Mouse (Mus musculus) left cerebral cortex, postnatal 14 days (tissue): ENCODE data around the gene Abcf2. TPM values are rescaled to one million over a fixed set of nuclear protein-coding genes. Genes with fewer than 3 reads are reported as not detected.

ENCODE experiments used
- DNase-seq, 2 experiments: peaks; one replicate each; pipeline ENCODE4 v3.0.0; 2021 to 2022; ENCODE audit warnings: low spot score in 2 of 2, mixed read lengths in 1 of 2
- intact Hi-C: fragments of 180-260 bp; cut with DNase I; formaldehyde crosslinking; loops from one replicate; pipeline ENCODE4 v1.15.1; 2025
- total RNA-seq, 2 experiments: library from RNA; stranded (reverse); gene quantifications; 2 replicates each; pipeline ENCODE4 v1.2.3; 2021

Abcf2 gene
- total RNA-seq, 2 experiments from 2014 or later, result 62.0 to 64.8 TPM

DNA sequence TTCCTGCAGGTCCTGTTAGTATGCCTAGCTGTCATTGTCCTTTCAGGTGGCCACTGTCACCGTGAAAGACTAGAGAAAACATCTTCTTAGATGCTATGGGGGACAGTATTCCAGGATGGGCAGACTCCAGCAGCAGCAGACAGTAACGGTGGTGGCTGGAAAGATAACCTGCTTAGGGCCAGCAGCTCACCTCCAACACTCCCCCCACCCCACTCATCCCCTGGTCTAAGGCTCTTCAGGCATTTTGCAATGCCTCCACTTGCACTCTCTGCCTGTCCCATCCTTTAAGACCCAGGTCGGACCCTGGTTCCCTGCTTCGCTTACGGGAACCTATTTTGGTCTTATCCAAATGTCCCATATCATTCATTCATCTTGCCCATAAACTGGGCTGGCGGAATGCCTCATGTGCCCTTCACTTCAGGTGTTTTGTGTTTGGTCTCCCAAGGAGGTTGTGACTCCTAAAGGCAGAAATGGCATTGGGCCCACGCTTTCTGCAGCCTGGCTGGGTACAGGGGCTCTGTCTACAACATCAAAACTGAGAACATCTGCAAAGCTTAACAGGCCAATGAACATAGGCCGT lies 26.3 kb upstream of the Abcf2 start:
- intact Hi-C loops, result no loop called here
- DNase-seq, result no peak

DNA sequence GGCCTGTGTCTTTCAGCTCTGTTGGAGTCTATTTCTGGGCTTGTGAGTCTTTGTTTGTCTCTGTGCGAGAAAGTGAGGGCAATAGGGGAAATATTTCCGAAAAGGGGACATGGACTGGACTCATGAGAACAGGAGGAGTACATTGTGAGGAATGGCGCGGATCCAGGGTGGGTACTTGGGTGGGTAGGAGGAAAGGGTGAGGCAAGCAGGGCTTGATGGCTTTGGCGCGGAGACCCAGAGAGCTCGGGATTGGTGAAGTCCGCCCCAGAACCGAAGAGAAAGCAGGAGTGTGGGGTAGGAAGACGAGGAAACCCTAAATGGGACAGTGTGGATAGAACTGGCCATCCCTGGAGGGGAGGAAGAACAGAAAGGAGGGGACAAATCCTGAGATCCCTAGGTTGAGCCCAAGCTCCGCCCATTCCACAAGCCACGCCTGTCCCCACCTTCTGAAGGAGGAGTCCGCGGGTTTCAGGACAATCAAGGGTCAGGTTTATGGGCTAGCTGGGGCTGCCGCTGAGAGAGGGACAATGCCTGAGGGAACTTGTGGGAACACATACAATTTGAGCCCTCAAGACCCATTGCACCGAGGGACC lies 25.6 kb upstream of the Abcf2 start:
- DNase-seq, result no peak
- intact Hi-C loops, result no loop called here

DNA sequence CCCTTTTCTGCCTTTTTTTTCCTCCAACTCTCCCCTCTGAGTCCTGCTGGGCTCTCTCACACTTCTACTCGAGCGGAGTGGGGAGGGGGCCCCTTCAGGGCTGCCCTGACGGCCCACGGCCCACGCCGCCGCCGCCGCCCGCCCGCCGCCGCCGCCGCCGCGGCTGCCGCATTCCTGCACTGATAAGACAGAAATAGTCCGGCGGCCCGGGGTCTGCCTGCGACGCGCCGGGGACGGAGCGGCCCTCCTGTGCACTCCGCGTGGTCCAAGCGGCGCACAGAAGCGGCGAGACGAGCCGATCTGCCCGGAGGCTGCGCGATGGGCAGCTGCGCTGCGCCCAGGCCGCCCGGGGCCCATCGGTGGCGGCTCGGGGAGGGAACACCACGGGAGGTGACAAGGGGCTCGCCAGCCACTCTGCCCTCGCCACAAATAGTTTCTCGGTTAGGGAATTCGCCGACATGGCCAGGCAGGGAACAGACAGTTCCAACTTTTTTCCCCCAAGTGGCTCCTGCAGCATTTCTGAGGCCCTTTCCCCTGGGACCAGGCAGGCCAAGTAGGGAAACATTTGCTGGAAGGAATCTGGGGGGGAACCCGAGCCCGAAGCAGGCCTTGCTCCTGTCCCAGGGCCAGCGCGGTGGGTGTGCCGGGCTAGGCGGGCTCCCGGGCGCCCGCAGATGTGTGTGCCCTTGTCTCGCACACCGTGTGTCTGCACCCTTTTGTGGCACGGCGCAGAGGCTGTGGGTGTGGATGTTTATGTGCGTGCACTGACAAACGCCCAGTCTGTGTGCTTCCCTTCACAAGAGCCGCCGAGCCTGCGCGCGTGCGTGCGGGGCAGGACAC lies 24.9 kb upstream of the Abcf2 start:
- intact Hi-C loops, result no loop called here
- DNase-seq, result peak in 1 of 2 experiments; percentile 49

DNA sequence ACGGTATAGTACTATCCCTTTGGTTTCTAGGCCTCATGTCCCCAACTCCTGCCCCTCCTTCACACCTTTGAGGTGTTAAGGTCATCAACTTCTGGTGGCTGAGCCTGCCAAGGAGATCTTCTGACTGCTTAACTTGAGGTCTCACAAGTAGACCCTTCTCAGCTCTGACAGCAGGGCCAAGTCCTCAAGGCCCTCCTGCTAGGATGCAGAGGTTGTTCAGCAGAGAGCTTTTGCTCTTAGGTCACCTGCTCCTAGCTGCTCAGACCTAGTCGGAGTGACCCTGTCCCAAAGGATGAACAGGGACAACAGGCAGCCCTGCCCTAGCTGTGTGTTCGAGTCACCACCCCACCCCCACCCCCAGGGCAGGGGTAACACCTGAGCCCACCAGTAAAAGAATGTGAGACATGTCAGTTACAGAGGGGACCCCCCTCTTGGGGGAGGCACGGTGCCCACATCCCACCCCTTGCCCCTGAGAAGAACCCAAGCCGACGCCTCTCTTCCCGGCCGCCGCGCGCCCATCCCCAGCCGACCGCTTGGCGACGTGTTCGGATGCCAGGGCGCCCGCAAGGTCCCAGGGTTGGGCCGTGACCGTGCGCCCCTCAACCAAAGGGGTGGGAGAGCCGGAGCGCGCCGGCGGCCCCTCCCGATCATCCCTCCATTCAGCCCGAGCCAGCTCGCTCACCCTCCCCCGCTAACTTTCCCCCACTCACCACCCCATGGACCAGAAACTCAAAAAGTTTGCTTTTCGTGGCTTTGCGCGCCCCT lies 24.0 kb upstream of the Abcf2 start:
- intact Hi-C loops, result no loop called here
- no peak for DNase-seq

DNA sequence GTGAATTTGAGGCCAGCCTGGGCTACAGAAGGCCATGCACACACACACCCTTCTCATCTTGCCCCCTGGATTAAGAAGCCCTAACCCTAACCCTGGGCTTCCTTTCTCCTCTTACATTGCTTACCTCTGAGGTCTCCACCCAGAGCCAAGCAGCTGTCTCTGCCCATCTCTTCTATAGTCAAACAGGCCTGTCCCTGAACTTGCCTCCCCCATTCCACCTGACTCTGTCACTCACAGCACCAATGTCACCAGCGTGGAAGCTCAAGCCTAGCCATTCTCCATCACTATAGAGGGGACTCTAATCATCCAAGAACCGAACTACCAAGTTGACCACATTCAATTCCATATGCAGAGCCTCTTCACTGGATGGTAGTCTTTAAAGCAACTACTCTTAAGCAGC lies 23.0 kb upstream of the Abcf2 start:
- no peak for DNase-seq
- intact Hi-C loops, result no loop called here

DNA sequence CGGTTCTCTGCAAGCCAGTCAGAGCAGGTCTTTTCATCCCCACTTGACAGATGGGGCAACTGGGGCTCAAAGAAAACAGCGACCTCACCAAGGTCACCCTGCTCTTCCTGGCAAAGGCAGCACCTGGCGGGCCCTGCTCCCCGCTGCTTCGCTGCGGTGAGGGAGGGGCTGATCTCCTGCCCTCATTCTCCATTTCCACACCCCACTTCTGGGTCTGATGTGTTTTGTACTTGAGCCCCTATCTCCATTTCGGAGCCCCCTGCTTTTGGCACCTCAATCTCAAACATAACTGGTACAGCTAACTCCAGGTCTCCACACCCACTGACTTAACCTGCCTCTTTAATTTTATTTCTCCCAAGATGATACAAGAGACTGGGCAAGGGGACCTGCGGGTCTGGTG lies 21.9 kb upstream of the Abcf2 start:
- no peak for DNase-seq
- intact Hi-C loops, result loop anchor here (5.0 kb wide), 3 partner anchors 53 to 117 kb away; no protein-coding TSS in a partner anchor

DNA sequence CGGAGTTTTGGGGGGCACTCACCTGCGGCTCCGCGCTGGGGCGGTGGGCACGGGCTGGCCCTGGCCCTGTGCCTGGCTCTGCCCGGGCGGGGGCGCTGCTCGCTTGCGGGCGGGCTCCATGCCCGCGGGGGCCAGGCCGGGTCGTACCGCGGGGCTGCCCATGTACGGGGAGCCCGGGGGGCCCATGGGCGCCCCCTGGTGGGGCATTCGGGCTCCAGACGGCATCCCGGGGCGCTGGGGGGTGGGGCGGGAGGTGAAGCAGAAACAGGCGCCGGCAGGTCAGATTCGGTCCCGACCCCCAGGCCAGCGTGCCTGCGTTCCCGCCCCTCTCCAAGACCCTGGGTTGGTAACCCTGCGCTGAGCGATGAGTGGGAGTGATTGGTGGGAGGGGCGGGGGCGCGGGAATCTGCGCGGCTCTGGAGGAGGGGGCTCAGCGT lies 21.3 kb upstream of the Abcf2 start:
- intact Hi-C loops, result loop anchor here (5.0 kb wide), 3 partner anchors 54 to 116 kb away; no protein-coding TSS in a partner anchor
- peak in 1 of 2 experiments; percentile 67 for DNase-seq

DNA sequence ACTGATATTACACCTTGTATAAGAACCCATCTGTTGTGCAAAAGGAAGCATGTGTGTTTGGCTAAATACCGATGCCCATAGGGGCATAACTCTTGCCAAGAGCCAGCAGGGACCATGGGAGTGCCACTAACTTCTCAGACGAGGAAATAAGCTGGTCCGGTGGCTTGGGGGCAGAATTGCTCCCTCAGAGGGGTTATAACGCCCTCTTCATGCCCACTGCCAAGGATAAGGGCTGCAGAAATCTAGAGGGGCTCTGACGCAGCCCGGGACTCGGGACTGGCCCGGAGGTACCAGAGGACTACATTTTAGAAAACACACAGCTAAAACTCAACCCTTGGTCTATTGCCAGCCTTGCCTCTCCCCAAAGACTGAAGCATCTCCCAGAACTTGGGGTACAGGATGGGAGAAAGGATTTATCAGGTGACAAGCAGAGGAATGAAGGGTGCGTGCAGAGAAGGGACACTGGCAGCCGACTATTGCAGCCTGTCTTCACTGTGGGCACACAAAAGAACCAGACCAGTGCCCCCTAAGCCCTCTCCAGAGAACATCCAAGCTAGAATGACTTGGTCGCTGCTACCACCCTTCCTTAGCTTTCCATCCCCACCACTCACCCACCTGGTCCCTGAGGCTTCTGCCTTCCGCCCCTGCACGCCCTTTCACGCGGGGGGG lies 20.8 kb upstream of the Abcf2 start:
- DNase-seq, result no peak
- intact Hi-C loops, result loop anchor here (5.0 kb wide), 3 partner anchors 54 to 116 kb away; no protein-coding TSS in a partner anchor

DNA sequence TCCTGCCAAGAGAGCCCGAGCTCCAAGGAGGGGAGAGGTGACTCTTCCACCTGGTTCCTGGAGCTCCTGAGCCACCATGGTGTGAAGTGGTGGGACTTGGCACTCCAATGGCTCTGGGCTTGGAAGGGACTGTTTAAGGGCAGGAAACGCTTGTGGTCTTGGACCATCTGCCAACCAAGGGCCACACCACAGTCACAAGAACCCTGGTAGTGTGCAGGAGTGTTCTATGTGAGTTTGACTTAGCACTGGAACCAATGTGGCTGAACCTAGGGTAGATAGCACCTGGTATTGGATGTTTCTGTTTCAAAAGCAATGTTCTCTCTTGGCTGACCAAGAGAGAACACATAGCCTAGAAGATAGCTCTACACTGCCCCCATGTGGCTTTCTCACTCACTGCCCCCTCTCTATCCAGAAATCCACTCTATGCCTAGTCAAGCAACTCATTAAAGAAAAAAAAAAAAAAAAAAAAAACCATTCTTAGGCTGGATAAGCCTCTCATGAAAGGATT lies 20.0 kb upstream of the Abcf2 start:
- intact Hi-C loops, result loop anchor here (5.0 kb wide), 3 partner anchors 55 to 115 kb away; no protein-coding TSS in a partner anchor
- DNase-seq, result peak; percentile 86 to 93

DNA sequence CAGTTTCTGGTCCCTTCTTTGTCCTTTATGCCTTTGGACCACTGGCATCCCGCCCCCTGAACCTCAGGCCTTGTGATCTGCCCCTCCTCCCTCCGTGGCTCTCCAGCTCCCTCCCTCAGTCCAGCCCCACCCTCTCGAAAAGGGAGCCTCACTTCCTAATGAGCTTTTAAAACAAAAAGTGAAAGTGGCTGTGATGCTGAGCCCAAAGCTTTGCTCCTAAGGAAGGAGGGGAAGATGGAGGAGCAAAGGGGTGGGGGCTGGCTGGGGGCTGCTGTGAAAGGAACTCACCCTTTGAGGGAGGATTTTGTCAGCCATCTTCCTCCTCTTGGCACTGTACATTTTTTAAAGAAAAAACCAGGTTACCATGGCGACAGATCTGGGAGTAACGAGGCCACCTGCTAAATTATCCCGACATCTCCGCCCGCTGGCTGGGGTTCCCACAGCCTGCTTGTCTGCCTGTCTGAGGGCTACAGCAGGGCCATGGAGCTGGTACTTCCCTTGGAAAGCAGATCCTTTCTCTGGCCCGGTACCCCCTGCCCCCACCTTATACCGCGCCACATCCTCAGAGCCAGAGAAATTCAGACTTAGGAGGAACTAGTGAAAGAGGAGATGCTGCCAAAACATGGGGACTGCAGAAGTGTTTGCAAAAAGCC lies 19.4 kb upstream of the Abcf2 start:
- intact Hi-C loops, result loop anchor here (5.0 kb wide), 3 partner anchors 56 to 114 kb away; no protein-coding TSS in a partner anchor
- peak; percentile 76 to 88 for DNase-seq

DNA sequence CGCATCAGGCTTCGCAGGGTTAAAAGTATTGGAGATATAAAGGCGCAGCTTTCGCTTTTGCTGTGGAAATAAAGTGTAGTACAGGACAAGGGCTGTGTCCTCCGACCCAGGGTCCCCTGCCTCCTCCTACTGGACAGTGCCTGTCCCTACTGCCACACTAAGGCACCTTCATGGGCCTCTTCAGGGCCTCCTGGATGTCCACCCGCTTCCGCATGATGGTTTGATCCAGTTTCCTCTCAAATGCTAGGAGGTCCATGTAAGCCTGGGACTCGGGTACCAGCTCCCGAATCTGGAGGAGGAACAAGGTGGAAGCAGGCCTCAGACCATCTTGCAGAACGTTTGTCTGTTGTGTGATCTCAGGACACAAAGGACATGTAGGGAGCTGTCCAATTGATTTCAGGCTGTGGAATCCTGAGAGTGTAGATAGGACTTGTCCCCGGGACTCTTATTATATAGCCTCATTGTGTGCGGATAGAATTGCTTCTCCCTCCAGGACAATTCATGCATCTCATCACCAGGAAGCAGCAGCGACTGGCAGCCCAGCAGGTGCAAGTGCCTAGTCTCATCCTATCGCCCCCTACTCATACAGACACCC lies 18.6 kb upstream of the Abcf2 start:
- no peak for DNase-seq

DNA sequence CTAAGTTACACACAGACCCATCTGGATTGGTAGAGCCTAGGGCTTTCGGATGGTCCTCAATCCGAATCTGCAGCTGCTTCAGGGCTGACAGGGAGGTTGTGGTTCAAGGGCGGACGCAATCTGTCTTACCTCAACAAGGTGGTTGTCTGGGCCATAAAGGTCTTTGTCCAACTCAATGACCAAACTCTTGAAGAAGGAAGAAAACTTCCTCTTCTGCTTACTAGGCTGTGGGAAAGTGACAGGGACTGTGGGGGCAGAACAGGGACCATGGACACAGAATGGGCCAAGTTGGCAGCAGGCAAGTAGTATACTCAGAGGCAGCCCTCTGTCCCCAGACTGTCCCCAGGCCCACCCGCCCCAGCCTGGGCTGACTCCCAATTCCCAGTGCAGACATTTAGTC lies 18.0 kb upstream of the Abcf2 start:
- no peak for DNase-seq
- intact Hi-C loops, result loop anchor here (5.0 kb wide), 3 partner anchors 57 to 113 kb away; no protein-coding TSS in a partner anchor

More for the DNA sequence above, 18.6 kb upstream of the Abcf2 start:
- intact Hi-C loops, result loop anchor here (5.0 kb wide), 3 partner anchors 56 to 114 kb away; no protein-coding TSS in a partner anchor

DNA sequence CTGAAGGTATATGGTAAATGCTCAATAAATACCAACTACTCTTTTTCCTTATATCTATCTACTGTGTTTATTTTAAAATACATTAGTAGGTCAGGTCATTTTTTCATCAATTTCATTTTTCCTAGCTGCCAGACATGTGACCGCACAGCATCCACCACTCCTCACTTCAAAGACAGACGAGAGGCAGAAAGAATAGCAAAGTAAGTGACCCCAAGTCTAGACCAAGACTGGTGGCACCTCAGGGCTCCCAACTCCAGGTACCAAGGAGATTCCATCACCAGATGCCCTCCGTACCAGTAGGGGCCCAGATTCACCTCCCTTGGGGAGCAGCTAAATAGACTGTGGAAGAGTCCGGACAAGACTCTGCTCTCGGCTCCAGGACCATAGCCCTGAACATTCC lies 17.1 kb upstream of the Abcf2 start:
- DNase-seq, result no peak
- intact Hi-C loops, result no loop called here

DNA sequence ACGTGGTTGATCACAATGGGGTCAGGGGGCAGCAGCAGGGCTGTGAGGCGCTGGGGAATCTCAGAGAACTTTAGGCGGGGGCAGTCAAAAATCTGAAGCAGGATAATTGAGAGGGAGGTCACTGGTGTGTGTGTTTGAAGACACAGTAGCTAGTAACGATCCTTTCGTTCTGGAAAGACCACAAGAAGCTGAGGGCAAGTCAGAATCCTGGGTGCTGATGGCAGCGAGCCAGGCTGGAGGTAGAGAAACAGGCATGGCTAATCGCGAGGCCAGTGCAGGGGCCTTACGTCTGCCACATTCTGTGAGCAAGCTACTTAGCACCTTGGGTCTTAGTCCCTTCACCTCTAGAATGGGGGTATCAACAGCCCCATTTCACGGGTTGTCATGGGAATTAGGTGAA lies 16.7 kb upstream of the Abcf2 start:
- DNase-seq, result no peak
- intact Hi-C loops, result no loop called here

DNA sequence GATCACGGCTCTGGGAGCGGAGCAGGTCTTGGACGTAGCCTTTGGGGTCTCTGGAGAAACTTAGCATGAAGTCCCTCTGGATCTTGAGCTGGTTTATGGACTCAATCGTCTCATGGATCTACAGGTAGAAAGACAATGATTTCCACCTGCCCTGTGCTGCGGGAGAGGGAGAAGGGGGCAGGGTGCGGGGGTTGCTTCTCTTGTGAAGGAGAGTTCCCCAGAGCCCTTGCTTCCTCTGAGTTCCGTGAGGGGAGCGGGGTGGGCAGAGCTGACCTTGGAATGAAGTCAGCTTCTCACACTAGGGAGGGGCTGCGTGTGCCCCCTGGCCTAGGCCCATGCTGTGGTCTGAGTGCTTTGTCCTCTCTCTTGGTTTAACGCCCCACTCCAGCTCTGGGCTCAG lies 16.0 kb upstream of the Abcf2 start:
- intact Hi-C loops, result no loop called here
- no peak for DNase-seq

DNA sequence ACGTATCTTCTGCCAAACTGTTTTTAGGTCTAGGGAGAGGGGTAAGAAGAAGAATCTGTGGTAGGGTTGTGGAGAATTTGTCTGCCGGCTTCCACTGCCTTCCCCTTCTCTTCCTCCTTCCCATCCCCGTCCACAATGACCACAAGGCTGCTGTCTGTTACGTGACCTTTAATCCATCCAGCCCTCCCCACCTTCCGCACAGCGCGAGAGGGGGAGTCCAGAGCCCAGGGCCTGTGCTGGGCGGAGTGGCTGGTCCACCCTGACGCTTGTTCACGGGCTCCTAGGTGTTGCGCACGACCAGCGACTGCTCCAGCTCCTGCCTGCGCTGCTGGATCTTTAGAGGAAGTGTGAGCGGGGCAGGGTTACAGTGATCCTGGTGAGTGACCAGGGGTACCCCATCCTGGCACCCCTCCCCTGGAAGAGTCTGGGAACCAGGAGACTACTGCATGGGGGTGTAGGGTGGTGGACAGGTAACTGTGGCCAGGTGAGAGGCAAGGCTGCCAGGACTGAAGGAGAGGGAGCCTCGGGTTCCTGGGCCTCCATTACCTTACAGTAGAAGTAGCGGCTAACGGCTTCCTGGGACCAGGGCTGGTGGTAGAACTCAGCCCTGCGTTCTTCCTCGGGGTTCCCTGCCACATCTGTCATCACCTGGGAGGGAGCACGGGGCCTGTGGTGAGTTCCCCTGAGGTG lies 15.3 kb upstream of the Abcf2 start:
- intact Hi-C loops, result no loop called here
- DNase-seq, result no peak

DNA sequence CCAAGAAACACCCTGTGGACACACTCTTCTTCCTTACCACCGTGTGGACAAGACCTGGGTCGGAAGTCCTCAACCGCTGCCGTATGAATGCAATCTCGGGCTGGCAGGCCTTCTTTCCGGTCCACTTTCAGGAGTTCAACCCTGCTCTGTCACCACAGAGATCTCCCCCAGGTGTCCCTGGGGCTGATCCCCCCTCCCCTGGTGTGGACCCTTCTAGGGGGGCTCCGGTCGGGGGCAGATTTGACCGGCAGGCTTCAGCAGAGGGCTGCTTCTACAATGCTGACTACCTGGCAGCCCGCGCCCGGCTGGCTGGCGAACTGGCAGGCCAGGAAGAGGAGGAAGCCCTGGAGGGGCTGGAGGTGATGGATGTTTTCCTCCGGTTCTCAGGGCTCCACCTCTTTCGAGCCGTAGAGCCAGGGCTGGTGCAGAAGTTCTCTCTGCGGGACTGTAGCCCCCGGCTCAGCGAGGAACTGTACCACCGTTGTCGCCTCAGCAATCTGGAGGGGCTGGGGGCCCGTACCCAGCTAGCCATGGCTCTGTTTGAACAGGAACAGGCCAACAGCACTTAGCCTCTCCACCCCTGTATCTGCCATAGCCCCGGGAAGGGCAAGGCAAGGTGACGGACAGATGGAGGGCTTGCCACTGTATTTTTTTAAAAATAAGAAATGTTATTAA lies 14.7 kb upstream of the Abcf2 start:
- intact Hi-C loops, result no loop called here
- no peak for DNase-seq
